Mouse (Mus musculus) thymus, adult 2 months (tissue): ENCODE results near the gene Ceacam1. TPM values are rescaled to one million over a fixed set of nuclear protein-coding genes. Genes with fewer than 3 reads are reported as not detected.

Source experiments
- DNase-seq: peaks from one replicate; pipeline ENCODE4 v3.0.0; 2021
- H3K27ac ChIP-seq: fragments of 200-500 bp; 2 replicates; pipeline ENCODE4 v1.5.1; 2012; ENCODE audit warnings: low read length, control low read depth; ENCODE audit not compliant: control insufficient read depth, insufficient read depth
- H3K27me3 ChIP-seq: fragments of 200-500 bp; 2 replicates; pipeline ENCODE4 v1.6.1; 2012; ENCODE audit warnings: mild to moderate bottlenecking, low read length, moderate library complexity, mixed read lengths; ENCODE audit not compliant: control insufficient read depth, insufficient read depth
- H3K36me3 ChIP-seq: fragments of 200-500 bp; 2 replicates; pipeline ENCODE4 v1.6.1; 2012; ENCODE audit warnings: mild to moderate bottlenecking, low read length, moderate library complexity; ENCODE audit not compliant: control insufficient read depth, insufficient read depth
- H3K4me1 ChIP-seq: fragments of 200-500 bp; replicated peaks from 2 replicates; pipeline ENCODE4 v1.6.1; 2012; ENCODE audit warnings: low read length; ENCODE audit not compliant: control insufficient read depth, insufficient read depth
- H3K4me3 ChIP-seq: fragments of 200-500 bp; 2 replicates; pipeline ENCODE4 v1.5.1; 2012; ENCODE audit warnings: mild to moderate bottlenecking, low read length, control low read depth, moderate library complexity; ENCODE audit not compliant: control insufficient read depth, insufficient read depth
- CTCF ChIP-seq: fragments of 200-500 bp; IDR thresholded peaks from 2 replicates; pipeline ENCODE4 v1.5.1; 2012; ENCODE audit warnings: mild to moderate bottlenecking, control low read depth, low read length, moderate library complexity, borderline replicate concordance; ENCODE audit not compliant: control insufficient read depth, poor library complexity, insufficient read depth; ENCODE audit errors: extremely low read depth
- POLR2A ChIP-seq: fragments of 200-500 bp; IDR thresholded peaks from 2 replicates; pipeline ENCODE4 v1.6.1; 2012; ENCODE audit warnings: mild to moderate bottlenecking, low read length, control low read depth, moderate library complexity; ENCODE audit not compliant: control insufficient read depth, poor library complexity, insufficient read depth; ENCODE audit errors: extremely low read depth
- WGBS: fragments of 180-500 bp; shearing (Covaris S2); methylation state at CpG from one replicate; pipeline ENCODE4 v1.1.7; 2018; 5-methylcytosine and 5-hydroxymethylcytosine counted together
- polyA plus RNA-seq: library from polyadenylated mRNA; depleted of rRNA; stranded (reverse); fragments of >200 nt; gene quantifications from 2 replicates; pipeline ENCODE4 v1.2.3, GENCODE M21; 2012

Ceacam1 gene
- polyA plus RNA-seq, 1 experiment, result 5.0 TPM

DNA sequence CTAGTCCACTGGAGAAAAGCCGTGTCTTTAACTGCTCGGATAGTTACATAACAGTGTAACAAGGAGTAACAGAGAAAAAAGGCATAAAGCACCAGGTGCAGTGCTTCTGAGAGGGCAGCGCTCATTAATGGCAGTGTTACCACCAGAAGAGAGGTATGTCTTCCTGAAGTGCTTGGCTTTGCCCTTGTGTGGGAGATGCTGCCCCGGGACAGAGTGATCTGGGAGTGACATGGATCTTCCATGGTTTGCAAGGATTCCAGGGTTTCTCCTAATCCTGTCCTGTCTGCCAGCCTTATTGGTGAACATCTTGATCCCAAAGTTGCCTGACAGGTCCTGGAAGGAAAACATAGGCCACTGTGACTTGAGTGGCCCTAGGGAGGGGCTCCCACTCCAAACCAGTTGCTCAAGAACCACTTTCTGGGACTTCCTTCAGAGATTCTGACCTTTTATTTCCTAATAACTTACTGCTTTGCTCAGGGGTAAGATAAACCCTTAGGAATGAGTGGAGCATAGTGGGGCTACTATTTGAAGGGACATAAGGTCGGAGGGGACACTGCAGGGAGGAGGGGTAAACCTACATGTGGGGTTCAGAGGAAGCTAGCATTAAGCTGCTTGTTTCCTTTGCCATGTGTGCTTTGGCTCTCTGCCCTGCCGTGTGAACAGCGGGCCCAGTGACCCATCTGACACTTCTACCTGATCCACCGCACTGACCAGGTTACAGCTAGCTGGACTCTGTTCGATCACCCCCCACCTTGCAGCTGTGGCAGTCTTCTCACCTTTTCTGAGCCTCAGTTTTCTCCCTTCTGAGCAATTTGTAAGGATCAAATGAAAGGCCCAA is 37.2 kb downstream of the Ceacam1 start:
- TF ChIP-seq CTCF (no peak), POLR2A (no peak)
- H3K4me3 ChIP-seq, result no peak overlapping the region
- H3K27me3 ChIP-seq, result no peaks in the 10 kb centered on the region
- DNase-seq, result no peak
- H3K4me1 ChIP-seq, result no peaks in the 10 kb centered on the region; the same call in 1 of the 2 replicates
- H3K36me3 ChIP-seq, result no peaks in the 10 kb centered on the region
- 87% methylated on average over 9 of the region's 9 CpGs for whole genome bisulfite sequencing
- no peak overlapping the region for H3K27ac ChIP-seq

DNA sequence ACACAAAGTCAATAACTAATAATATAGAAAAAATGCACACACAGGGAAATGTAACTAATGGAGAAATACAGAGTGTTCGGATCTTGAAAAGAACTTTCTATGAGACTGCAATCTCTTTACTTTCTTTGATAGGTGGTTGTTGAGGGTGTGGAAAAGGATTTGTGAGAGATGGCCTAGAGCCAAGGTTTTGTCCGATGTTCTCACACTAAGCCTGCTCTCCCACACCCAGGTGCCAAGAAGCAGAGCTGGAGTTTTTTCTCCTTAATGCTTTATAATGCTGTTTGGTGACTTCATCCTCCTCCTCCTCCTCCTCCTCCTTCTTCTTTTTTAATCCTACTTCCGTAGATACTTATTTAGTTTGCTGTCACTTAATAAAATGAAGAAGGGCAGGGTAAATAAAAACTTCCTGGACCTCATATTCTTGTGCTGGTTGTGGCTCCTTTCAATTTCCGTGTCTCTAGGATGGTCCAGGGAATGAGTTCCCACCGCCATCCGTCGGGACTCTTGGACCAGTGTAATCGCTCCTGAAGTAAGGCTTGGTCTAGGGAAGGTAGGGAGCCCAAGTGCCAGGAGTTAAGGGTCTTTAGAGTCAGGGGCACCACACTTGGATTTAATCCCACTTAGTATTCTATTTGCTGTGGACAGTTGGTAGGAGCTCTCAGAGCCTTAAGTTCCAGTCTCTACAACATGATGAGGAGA is 38.1 kb downstream of the Ceacam1 start:
- no peak for TF ChIP-seq CTCF
- TF ChIP-seq POLR2A, result no peak
- Histone ChIP-seq H3K27me3 (no peaks in the 10 kb centered on the region), H3K27ac (no peak overlapping the region), H3K36me3 (no peaks in the 10 kb centered on the region), H3K4me1 (no peaks in the 10 kb centered on the region; the same call in none of the 2 replicates), H3K4me3 (no peak overlapping the region)
- WGBS, result 91% methylated on average over 8 of the region's 8 CpGs
- no peak for DNase-seq

DNA sequence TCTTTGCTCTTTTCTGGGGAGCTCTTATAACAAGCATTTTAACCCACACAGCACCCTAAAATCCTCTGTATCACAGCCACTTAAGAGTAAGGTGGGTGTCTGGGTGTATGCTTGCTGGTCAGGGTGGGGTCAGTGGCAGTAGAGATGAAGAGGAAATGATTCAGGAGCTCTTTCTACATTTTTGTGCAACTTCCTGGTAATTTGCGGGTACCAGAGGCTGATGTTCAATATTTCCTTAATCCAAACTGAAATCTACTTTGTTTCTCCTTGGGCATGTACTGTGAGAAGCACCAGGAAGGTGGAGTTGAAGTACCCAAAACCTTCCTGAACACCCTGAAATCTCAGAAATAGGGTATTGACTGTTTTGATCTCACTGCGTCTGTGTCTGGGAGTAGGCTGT is 40.7 kb downstream of the Ceacam1 start:
- Histone ChIP-seq H3K4me3 (no peak overlapping the region), H3K36me3 (no peaks in the 10 kb centered on the region), H3K27me3 (no peaks in the 10 kb centered on the region), H3K4me1 (peaks cover 5% of the 10 kb centered on the region), H3K27ac (no peak overlapping the region)
- no peak for TF ChIP-seq CTCF
- TF ChIP-seq POLR2A, result no peak
- 90% methylated on average over 2 of the region's 2 CpGs for WGBS
- DNase-seq, result no peak

GRCm38 (mm10) chr7:25436226-25436625 is 41.2 kb downstream of the Ceacam1 start:
- H3K27me3 ChIP-seq, result no peaks in the 10 kb centered on the region
- peaks cover 5% of the 10 kb centered on the region for H3K4me1 ChIP-seq
- 84% methylated on average over 6 of the region's 6 CpGs for WGBS
- DNase-seq, result no peak
- TF ChIP-seq CTCF (no peak), POLR2A (no peak)
- no peak overlapping the region for H3K27ac ChIP-seq
- H3K36me3 ChIP-seq, result no peaks in the 10 kb centered on the region
- no peak overlapping the region for H3K4me3 ChIP-seq

DNA sequence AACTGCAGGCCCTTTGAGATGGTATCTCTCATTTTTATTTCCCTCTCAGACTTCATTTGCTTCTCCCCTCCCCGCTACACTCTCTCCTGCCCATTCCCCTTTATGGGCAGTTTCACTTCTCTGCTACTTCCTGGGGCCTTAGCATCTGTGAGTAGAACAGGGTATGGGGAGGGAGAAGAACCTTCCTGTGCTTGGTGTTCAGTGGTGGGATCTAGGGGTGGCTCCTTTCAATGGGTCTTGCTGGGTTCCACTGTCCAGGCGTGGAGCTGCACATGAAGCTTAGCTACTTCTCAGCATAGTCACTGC is 41.9 kb downstream of the Ceacam1 start:
- no peak for TF ChIP-seq CTCF
- no peak for TF ChIP-seq POLR2A
- H3K4me3 ChIP-seq, result no peak overlapping the region
- peaks cover 5% of the 10 kb centered on the region for H3K4me1 ChIP-seq
- no peak overlapping the region for H3K27ac ChIP-seq
- no peak for DNase-seq
- H3K36me3 ChIP-seq, result no peaks in the 10 kb centered on the region
- 49% methylated on average over 2 of the region's 2 CpGs for WGBS
- H3K27me3 ChIP-seq, result no peaks in the 10 kb centered on the region

DNA sequence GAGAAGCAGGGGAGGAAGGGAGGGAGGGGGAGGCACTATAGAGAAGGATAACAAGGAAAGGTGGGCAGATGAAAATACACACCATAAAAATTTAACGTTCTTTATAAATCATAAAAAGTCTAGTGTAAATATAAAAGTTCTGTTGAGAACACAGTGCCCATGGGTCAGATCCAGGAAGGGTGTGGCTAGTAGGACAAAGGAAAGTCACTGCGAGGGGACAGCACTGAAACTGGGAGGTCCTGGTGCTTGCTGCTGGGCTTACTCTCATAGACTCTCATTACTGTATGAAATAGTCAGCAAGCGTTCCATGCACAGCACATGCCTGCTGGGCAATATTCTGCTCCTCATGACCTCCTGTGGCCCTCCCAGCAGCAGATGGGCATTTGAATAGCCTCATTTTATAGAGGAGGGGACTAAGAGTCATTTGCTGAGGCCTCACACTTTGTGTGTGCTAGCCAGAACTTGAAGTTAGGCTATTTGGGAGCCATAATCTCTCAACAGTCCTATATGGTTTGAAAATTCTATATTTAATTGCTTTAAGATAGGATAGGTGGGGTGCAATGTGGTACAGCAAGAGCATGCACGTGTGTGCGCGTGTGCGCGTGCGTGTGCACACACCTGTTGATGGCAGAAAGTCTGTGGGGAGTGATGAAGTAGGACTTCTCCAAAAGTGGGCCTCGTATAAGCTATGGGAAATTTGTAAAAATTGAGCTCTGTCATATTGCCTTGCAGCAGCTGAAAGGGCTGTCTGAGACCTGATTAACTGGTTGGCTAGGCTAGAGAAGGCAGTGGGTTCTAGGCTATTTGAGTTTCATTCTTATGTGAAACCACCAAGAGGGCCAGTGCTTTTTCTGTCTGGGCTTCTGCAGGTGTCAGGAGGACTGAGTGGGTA is 42.5 kb downstream of the Ceacam1 start:
- peaks cover 5% of the 10 kb centered on the region for H3K4me1 ChIP-seq
- H3K4me3 ChIP-seq, result no peak overlapping the region
- WGBS, result 81% methylated on average over 10 of the region's 10 CpGs
- no peak for TF ChIP-seq CTCF
- no peak for TF ChIP-seq POLR2A
- H3K27ac ChIP-seq, result no peak overlapping the region
- H3K36me3 ChIP-seq, result no peaks in the 10 kb centered on the region
- DNase-seq, result no peak
- no peaks in the 10 kb centered on the region for H3K27me3 ChIP-seq
